Mouse (Mus musculus) midbrain, postnatal 0 days (tissue): ENCODE measurements around the gene Srsf4. TPM values are rescaled to one million over a fixed set of nuclear protein-coding genes. Genes with fewer than 3 reads are reported as not detected.

Experiments
- ATAC-seq: fragments of 200-750 bp; cut with Nextera tagmentation; 2 replicates; pipeline ENCODE4 v1.8.0; 2017; ENCODE audit warnings: moderate number of reproducible peaks, mild to moderate bottlenecking, moderate TSS enrichment, moderate library complexity; ENCODE audit not compliant: low FRiP score
- DNase-seq: peaks from one replicate; pipeline ENCODE4 v3.0.0-alpha.2; 2015; ENCODE audit warnings: low spot score
- H3K27ac ChIP-seq: fragments of 300-500 bp; sonication (generic); 2 replicates; pipeline ENCODE4 v1.5.1; 2014; ENCODE audit warnings: low read depth, mild to moderate bottlenecking, low read length, mixed read lengths
- H3K27me3 ChIP-seq: fragments of 300-500 bp; sonication (generic); 2 replicates; pipeline ENCODE4 v1.6.1; 2014; ENCODE audit warnings: low read length, control low read depth, mixed read lengths; ENCODE audit not compliant: insufficient read depth
- H3K36me3 ChIP-seq: fragments of 300-500 bp; sonication (generic); 2 replicates; pipeline ENCODE4 v1.6.1; 2014; ENCODE audit warnings: low read length, control low read depth, mixed read lengths; ENCODE audit not compliant: insufficient read depth
- H3K4me1 ChIP-seq: fragments of 300-500 bp; sonication (generic); 2 replicates; pipeline ENCODE4 v1.6.1; 2014; ENCODE audit warnings: mild to moderate bottlenecking, control low read depth, antibody characterized with exemption, low read length, mixed read lengths; ENCODE audit not compliant: insufficient read depth
- H3K4me2 ChIP-seq: fragments of 300-500 bp; sonication (generic); 2 replicates; pipeline ENCODE4 v1.6.1; 2014; ENCODE audit warnings: low read depth, mild to moderate bottlenecking, low read length, mixed read lengths; ENCODE audit not compliant: poor library complexity, severe bottlenecking
- H3K4me3 ChIP-seq: fragments of 300-500 bp; sonication (generic); 2 replicates; pipeline ENCODE4 v1.5.1; 2014; ENCODE audit warnings: low read depth, mild to moderate bottlenecking, low read length, moderate library complexity
- H3K9ac ChIP-seq: fragments of 300-500 bp; sonication (generic); replicated peaks from 2 replicates; pipeline ENCODE4 v1.6.1; 2014; ENCODE audit warnings: mild to moderate bottlenecking, low read length, moderate library complexity, mixed read lengths; ENCODE audit not compliant: poor library complexity, severe bottlenecking
- H3K9me3 ChIP-seq: fragments of 300-500 bp; sonication (generic); 2 replicates; pipeline ENCODE4 v1.6.1; 2016; ENCODE audit warnings: low read length, control low read depth
- CTCF ChIP-seq: IDR thresholded peaks from 2 replicates; pipeline ENCODE4 v1.5.1; 2016; ENCODE audit warnings: antibody characterized with exemption, mild to moderate bottlenecking
- WGBS: fragments of 180-500 bp; shearing (Covaris S2); extraction: QIAGEN DNeasy Blood & Tissue Kit; methylation state at CpG from one replicate; pipeline ENCODE4 v1.1.7; 2014; 5-methylcytosine and 5-hydroxymethylcytosine counted together
- polyA plus RNA-seq: library from polyadenylated mRNA; unstranded; fragments of >200 nt; fragmentation: Nextera tagmentation; extraction: Ambion mirVana; gene quantifications from 2 replicates; pipeline ENCODE4 v1.2.1, GENCODE M21; 2015
- total RNA-seq: library from RNA; depleted of rRNA; stranded (reverse); fragments of >200 nt; gene quantifications from 2 replicates; pipeline ENCODE4 v1.2.3, GENCODE M21; 2014

Srsf4 gene
- total and polyA plus RNA-seq, 2 experiments from 2014 or later = 29.3 to 82.6 TPM

DNA sequence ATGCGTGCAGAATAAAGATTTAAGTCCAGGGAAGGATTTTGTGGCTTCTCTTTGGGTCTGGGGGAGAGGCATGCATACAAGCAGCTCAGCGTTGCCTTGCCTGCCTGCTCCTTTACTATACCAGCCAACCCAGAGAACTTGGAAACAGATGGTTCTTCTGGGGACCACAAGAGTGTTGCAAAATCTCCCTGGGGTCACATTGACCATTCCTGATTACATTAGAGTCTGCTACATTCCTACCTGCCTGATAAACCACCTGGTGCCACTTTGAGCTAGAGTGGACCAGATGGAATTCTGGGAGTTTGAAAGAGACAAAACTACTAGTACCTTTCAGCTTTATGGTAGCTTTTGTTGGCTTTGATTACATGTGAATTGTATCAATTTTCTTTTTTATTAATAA lies 3.4 kb downstream of the Srsf4 start:
- no peak overlapping the region for H3K4me3 ChIP-seq
- H3K4me1 ChIP-seq = 0 out of 2 replicates have a peak, but pooled peaks cover 6% of the 10 kb centered on the region
- no peak overlapping the region for H3K9ac ChIP-seq
- no peak for DNase-seq
- WGBS = 66% methylated on average over 2 of the region's 2 CpGs
- no peak overlapping the region for H3K4me2 ChIP-seq
- H3K9me3 ChIP-seq = no peaks in the 10 kb centered on the region
- ATAC-seq = no peak
- no peak overlapping the region for H3K27ac ChIP-seq
- no peaks in the 10 kb centered on the region for H3K36me3 ChIP-seq
- no peaks in the 10 kb centered on the region for H3K27me3 ChIP-seq
- no peak for TF ChIP-seq CTCF

- 56% methylated on average over 1 of the region's 1 CpGs for WGBS
- peaks cover 9% of the 10 kb centered on the region; the same call in 1 of the 2 replicates for H3K4me1 ChIP-seq
These were observed 6.3 kb downstream of the Srsf4 start for GRCm38 (mm10) chr4:131879692-131880091.

DNA sequence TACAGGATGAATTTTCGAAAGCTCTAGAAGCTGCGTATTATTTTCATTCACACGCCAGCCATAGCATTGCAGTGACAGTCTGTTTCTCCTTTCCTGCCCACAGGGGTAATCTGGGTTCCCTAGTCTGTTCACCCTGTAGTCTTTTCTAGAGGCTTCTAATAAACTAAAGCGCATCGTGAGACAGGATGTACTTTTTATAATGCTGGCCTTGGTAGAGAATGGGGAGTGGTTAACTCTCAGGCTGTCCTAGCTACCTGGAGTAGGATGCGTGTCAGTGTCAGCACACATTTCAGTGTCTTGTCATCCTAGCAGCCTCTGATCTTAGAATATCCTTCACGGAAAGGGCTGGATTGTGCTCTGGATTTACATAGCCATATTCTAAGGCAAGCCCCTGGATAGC lies 7.9 kb downstream of the Srsf4 start:
- H3K9ac ChIP-seq = no peak overlapping the region
- peaks cover 3% of the 10 kb centered on the region; the same call in 1 of the 2 replicates for H3K4me1 ChIP-seq
- 0 out of 2 replicates have a peak, but pooled peaks cover 10% of the 10 kb centered on the region for H3K36me3 ChIP-seq
- no peaks in the 10 kb centered on the region for H3K9me3 ChIP-seq
- no peak for TF ChIP-seq CTCF
- H3K27me3 ChIP-seq = no peaks in the 10 kb centered on the region
- WGBS = 76% methylated on average over 7 of the region's 7 CpGs
- H3K4me2 ChIP-seq = no peak overlapping the region
- DNase-seq = no peak
- no peak for ATAC-seq
- no peak overlapping the region for H3K4me3 ChIP-seq
- no peak overlapping the region for H3K27ac ChIP-seq

More at GRCm38 (mm10) chr4:131879692-131880091, 6.3 kb downstream of the Srsf4 start:
- no peak for TF ChIP-seq CTCF
- no peaks in the 10 kb centered on the region for H3K9me3 ChIP-seq
- H3K27ac ChIP-seq = no peak overlapping the region
- H3K4me3 ChIP-seq = no peak overlapping the region
- no peaks in the 10 kb centered on the region for H3K36me3 ChIP-seq
- DNase-seq = no peak
- H3K27me3 ChIP-seq = no peaks in the 10 kb centered on the region
- ATAC-seq = no peak
- H3K4me2 ChIP-seq = no peak overlapping the region
- no peak overlapping the region for H3K9ac ChIP-seq

- Histone ChIP-seq H3K4me3 (no peak overlapping the region), H3K4me2 (no peak overlapping the region), H3K4me1 (peaks cover 3% of the 10 kb centered on the region; the same call in 1 of the 2 replicates), H3K27ac (no peak overlapping the region), H3K27me3 (no peaks in the 10 kb centered on the region), H3K9ac (no peak overlapping the region), H3K36me3 (0 out of 2 replicates have a peak, but pooled peaks cover 13% of the 10 kb centered on the region), H3K9me3 (no peaks in the 10 kb centered on the region)
- ATAC-seq = no peak
- TF ChIP-seq CTCF = no peak
- no peak for DNase-seq
- 80% methylated on average over 6 of the region's 6 CpGs for WGBS
These were observed 10.2 kb downstream of the Srsf4 start for GRCm38 (mm10) chr4:131883571-131883970.

- no peak for TF ChIP-seq CTCF
- Histone ChIP-seq H3K36me3 (0 out of 2 replicates have a peak, but pooled peaks cover 13% of the 10 kb centered on the region), H3K4me1 (peaks cover 3% of the 10 kb centered on the region; the same call in 1 of the 2 replicates), H3K9ac (no peak overlapping the region), H3K4me3 (no peak overlapping the region), H3K4me2 (no peak overlapping the region), H3K27me3 (no peaks in the 10 kb centered on the region), H3K27ac (no peak overlapping the region), H3K9me3 (no peaks in the 10 kb centered on the region)
- DNase-seq (no peak), ATAC-seq (no peak)
- 81% methylated on average over 6 of the region's 6 CpGs for WGBS
These were observed 12.0 kb downstream of the Srsf4 start for GRCm38 (mm10) chr4:131885376-131885775.

GRCm38 (mm10) chr4:131888564-131888963 lies 15.1 kb downstream of the Srsf4 start:
- Histone ChIP-seq H3K4me3 (no peak overlapping the region), H3K9me3 (no peaks in the 10 kb centered on the region), H3K36me3 (peaks cover 29% of the 10 kb centered on the region), H3K27ac (no peak overlapping the region), H3K4me1 (peaks cover 1% of the 10 kb centered on the region; the same call in 1 of the 2 replicates), H3K9ac (no peak overlapping the region), H3K4me2 (no peak overlapping the region), H3K27me3 (no peaks in the 10 kb centered on the region)
- TF ChIP-seq CTCF = no peak
- whole genome bisulfite sequencing = 82% methylated on average over 1 of the region's 1 CpGs
- ATAC-seq (no peak), DNase-seq (no peak)
